Mouse (Mus musculus) left cerebral cortex, postnatal 36 days (tissue): ENCODE measurements at regions not wholly inside any gene's neighbourhood (a gene's known extent, or its start where the extent isn't known, plus 50 kb on each side); places are given as distances from the start of the nearest gene placed in this dataset.

ENCODE experiments used
- DNase-seq, 2 experiments: peaks; one replicate each; pipeline ENCODE4 v3.0.0; 2021 to 2022; ENCODE audit warnings: low spot score in 2 of 2, mixed read lengths in 1 of 2
- intact Hi-C: fragments of 180-260 bp; cut with DNase I; formaldehyde crosslinking; loops from one replicate; pipeline ENCODE4 v1.15.1; 2025

DNA sequence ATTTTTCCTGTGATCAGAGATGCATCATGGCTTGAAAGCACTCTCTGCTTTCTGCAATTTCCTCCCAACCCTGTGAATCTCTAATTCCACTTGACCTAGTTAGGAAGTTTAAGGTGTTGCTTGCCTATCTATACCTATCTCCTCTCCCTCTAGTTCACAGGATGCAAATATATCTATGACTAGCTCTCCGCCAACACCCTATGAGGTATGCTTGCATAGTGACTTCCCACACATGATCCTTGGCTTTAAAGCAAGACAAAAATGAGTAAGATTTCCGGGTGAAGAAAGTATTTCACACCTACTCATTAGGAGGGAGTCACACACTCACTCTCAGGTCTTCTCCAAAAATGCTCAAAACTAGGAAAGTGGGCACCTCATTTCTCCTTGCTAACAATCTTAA is 169.6 kb upstream of the Tas2r134 start:
- intact Hi-C loops = no loop called here
- no peak for DNase-seq

DNA sequence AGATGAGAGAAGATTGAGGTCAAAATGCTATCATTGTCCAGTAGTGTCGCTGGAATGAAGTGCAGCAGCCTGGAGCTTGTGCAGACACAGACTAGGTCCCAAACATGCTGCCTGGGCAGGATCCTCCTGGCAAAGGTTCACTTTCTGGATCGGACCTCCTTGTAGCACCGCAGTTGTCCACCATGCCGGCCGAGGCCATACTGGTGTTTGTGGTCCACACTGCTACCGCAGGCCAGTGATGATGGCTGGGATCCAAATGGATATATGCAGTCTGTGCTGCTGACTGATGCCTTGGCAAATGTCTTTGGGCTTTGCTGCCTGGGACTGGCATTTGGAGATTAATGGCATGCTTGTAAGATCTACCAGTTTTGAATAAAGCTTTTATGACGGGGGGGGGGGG is 174.5 kb upstream of the Tas2r134 start:
- intact Hi-C loops = no loop called here
- DNase-seq = no peak

DNA sequence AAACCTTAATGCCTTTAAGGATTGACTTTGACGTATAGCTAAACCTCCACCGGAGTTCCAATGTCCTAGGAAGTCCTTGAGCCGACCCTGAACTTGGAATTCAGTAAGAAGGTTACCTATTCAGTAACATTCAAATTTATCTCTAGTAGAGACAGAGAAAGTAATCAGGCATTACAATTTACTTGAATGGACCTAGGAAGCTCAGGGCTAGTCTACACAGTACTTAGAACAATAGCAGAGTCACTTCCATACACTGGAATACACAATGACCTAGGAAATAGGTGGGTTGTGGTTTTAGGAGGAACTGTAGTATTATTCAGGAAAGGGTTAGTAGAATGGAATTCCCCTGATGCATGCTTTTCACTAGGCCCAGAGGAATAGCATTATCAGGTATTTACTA is 179.2 kb upstream of the Tas2r134 start:
- DNase-seq = no peak
- intact Hi-C loops = no loop called here

DNA sequence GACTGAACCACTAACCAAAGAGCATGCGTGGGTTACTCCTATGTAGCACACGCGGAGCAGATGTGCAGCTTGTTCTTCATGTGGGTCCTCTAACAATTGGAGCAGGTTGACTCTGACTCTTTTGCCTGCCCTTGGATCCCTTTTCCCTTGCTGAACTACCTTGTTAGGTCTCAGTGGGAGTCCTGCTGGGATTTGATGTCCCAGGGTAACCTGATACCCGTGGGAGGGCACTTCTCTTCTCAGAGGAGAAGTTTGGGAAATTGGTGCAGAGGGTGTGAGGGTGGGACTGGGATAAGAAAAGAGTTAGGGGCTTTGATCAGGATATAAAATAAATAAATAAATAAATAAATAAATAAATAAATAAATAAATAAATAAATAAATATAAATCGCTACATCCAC is 179.7 kb upstream of the Tas2r134 start:
- no peak for DNase-seq
- intact Hi-C loops = no loop called here

DNA sequence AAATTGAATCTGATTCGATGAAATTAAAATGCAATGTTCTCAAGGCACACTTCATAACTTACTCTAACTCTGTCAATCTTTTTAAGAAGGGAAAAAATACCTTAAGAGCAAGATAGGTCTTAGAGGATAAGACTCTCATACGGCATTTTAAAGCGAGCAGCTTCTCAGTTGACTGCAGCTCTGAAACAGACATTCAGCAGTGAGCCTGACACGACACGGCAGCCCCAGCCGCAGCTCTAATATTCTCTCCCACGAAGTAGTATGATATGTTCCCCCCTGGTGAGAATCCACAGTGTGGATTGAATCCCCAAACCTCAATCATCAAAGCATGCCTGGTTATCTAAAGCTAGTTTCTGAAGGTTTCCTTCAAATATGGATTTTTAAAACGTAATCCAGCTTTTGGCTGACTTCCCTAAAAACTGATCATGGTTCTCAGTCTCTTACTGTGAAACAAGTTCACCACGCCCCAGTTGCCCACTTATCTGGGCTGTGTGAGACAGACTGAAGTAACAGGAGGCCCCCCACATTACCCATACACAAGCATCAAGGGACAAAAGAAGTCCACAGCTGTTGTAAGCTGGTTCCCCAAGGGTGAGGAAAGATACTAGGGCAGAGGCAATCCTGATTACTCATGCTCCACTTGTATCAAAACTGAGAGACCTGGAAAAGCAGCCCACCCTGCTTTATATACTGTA is 182.8 kb upstream of the Tas2r134 start:
- no peak for DNase-seq
- intact Hi-C loops = no loop called here

DNA sequence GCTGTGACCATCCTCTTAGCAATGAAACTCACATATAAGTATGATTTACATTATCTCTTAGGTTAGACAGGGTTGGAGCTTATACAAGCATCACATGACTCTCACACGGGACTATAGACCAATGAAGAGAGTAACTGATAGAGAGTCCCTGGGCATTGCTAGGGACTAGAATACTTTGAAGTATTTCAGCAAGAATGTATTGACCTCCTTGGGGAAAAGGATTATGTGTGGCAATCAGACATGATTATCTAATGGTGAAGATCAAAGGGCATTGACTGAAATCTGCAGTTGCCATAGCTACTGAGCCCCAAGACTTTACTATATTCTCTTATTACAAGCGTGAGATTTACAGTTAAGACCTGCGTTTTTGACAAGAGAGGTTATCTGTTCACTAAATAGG is 183.4 kb upstream of the Tas2r134 start:
- intact Hi-C loops = no loop called here
- no peak for DNase-seq

DNA sequence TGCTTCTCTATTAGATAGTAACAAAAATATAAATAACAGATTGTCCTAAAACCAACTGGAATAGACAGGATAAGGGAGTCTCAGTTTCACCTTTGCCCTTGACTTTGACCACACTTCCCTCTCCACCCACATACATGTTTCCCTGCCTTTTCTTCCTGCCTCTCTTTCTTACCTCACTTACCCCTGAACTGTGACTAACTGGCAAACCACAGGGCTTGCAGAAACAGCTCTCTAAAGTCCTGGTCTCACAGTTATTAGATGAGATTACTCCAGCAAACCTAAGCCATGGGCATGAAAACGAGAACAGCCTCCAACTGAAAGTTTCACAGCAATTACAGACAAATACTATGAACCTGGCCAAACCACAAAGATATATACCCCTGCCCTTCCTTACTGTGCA is 188.3 kb upstream of the Tas2r134 start:
- intact Hi-C loops = no loop called here
- DNase-seq = no peak

DNA sequence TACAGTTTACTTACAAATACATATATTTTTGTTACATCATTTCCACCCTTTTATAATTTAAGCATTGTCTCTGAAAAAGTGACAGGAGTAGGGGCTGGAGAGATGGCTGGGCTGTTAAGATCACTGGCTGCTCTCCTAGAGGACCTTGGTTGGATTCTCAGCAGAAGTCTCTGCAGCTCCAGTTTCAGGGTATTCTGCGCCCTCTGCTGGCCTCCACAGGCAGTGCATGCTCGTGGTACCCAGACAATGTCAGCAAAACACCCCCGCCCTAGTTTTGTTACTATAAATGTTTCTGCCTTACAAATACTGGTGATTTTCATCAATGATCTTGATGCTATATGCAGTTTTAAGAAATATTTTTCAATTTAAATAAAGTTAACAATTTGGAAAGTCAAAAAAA is 190.7 kb upstream of the Tas2r134 start:
- intact Hi-C loops = no loop called here
- no peak for DNase-seq

DNA sequence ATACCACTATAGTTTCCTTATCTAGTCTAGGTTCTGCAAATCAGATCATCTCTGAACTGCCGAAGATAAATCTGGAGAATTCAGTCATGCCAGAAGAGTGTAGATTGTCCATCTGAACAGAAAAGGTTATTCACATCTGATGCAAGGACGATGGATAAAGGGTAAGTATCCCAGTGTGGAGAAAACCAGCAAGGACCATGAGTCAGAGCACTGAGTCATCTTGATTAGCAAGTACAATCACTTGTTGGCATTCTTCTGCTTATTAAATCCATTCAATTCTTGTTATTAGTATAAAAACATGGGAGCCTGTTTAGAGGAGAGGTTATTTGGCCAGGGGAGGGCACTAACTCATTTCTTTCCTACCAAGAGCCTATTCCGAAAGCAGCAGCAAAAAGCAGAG is 195.7 kb upstream of the Tas2r134 start:
- intact Hi-C loops = no loop called here
- DNase-seq = no peak

DNA sequence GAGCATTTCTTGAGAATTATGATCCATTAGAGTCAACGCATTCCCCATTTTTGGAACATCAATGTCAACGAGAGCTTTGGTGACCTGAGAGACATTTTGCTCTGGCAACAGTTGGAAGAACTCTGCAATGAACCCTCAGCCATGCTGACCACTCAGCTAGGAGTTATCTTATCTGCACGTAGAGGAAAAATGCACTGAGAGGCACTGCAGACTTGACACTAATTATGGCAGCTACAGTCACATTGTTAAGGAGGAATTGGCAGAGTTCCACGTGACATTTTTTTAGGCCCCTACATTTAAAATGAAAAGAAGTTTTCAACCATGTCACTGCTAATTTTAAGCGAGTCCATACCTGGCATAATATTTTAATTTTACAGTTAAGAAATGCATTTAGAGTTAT is 197.6 kb upstream of the Tas2r134 start:
- intact Hi-C loops = no loop called here
- DNase-seq = no peak

DNA sequence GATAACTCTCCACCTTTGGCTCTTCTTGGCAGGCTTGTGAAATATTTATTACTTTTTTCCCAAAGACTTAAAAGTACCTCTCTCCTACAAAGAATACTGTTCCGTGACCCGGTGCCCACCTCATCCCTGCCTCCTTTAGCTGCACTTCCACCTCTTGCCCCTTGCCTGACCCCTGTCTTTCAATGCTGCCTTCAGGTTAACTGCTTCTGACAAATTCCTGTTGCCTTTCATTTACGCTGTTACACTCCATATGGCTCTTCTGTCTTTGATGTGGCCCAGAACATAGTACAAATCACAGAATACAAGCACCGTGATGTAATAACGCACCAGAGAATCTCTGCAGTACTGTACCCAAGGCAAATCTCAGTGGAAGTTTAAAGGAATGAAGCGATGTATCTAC is 204.9 kb upstream of the Tas2r134 start:
- no peak for DNase-seq
- intact Hi-C loops = no loop called here

DNA sequence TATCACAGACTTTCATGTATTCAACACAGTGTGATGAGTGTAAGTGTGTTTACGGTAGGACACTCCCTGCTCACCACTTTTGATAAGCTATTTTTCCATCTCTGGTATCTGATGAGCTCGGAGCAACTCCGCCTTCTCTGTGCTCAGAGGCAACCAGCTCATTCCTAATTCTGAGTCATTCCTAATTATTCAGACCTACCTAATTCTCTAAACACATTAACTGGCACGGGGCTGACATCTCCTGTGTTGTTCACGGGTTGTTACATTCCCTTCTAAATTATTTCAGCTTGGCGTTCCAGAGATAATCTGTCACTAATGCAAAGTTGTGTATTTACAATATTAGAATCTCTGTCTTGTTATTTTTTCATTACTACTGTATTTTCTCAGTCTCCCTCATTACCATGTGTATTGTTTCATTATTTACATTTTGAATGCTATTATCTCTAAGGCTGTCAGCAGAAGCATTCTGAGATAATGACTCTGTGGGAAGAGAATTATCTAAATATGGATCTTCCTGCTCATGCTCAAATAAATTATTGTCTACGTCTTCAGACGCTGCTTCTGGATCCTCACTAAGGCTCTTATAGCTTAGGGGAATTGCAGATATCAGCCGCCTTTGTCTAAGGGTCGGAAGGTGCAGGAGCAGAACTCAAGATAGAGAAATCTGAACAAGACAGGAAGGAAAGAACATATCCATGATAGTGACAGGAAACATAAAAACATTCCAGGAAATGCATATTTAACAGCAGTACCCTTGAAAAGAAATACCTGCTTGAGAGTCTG is 209.2 kb upstream of the Tas2r134 start:
- intact Hi-C loops = no loop called here
- DNase-seq = no peak

DNA sequence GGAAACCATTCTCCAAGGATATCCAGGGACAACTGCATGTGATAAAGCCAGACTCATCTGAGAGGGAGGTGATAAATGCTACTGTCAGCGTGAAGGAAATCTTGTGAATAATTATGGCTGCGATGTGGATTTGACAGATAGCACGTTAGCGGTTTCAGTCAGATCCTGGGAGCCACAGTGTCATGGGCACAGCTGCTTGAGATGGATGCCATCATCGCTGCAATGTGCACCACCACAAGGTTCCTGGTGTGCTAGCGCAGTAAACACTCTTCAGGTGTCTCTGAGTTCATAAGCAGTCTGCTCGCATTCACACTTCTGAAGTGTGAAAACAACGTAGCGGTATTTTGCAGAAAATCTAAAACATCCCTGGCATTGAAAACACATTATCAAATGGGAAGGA is 238.9 kb upstream of the Tas2r134 start:
- DNase-seq = no peak
- intact Hi-C loops = no loop called here

DNA sequence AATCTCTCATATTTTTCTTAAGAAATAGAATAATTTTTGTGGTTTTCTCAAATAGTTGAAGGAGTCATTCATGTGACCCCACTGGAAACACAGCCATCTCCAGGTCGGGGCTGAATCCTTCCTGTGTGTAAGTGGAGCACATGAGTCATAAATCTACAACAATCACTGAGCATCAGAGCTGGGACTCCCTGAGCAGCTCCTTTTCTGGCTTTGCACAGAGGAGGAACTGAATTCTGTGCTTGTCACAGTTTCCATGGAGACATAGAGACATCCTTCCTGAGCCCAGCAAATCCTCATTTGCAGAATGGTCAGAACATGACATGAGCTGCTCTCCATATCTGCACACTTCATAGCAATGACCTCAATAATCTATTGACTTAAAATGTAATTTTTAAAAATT is 238.2 kb upstream of the Rnd3 start:
- no peak for DNase-seq
- intact Hi-C loops = no loop called here

DNA sequence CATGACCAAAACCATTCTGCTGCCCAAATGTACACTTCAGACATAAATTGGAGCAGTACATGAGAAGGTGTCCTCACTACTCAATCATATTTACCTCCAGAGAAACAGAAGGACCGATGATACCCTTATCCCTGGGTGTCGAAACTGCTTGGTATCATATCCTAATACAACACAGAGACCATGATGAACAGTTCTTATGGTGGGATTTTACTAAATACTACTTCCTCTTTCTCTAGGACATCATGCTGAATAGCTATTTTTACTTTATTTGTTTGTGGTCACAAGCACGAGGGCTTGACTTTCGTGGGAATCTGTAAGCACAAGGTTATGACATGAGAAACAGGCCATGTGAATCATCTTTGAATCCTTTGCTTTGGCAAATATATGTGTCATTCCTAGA is 227.7 kb upstream of the Rnd3 start:
- intact Hi-C loops = no loop called here
- no peak for DNase-seq

DNA sequence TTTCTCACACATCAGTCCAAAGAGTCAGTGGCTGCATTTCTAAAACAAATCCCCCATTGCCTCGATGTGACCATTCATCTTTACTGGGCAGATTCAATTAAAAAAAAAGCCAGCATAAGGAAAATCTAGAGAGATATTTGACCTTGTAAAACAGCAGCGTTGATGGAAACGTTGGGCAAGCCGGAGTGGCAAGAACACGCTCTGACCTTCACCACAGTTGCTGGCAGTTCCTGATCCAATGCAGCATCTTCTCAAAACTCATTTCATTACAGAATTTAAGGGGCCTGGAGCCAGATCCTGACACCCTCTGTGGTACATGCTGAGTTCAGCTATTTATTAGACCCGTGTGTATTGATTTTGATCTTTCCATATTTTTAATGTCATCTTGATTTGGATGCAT is 225.7 kb upstream of the Rnd3 start:
- DNase-seq = no peak
- intact Hi-C loops = no loop called here

DNA sequence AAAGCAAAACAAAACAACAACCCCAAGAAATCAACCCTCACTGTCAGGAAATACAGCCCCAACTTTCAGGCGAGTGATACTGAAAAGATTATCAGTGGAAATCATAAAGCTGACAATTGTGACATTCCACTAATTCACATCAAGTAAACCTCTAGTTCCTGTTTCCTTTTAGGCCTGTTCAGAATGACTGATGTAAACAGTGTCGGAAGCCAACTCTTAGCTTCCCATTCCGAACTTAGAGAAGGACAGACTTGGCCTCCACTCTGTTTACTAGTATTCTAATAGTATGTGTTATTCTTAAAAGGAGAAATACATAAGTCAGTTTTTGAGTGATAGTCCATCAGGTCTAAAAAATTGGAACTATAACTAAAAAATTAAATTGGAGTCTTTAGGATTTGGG is 223.9 kb upstream of the Rnd3 start:
- intact Hi-C loops = no loop called here
- DNase-seq = no peak

DNA sequence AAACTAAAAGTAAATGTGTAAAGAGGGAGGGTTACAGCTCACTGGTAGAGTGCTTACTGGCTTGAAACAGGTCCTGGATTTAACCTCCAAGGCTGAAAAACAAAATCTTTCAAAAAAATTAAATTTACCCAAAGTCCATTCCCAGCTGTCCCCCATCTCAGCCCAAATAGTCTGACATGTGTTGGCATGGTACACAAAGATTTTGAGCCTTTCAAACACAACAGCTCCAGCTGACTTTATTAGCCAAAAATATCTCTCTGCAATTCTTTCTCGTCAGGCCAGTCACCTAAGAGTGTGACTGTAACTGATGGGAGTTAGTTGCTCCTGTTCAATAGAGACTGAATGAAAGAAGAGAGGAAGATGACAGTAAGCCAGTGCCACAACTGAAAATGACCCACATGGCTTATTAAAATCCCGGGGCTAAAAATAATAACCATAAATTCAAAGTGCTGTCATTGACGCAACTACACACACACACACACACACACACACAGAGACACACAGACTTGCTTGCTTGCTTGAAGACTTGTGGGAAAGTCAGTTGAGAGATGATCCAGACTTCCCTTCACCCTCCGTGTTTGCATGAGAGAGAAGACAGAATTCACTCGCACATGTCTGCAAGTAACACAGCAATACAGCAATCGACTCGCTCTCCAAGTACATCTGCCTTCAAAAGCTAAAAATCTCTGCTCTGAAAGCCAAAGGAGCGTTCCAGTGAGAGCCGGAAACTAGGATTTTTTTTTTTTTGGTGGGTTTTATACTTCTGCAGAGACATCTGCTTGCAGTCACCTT is 214.1 kb upstream of the Rnd3 start:
- DNase-seq = no peak
- intact Hi-C loops = no loop called here

DNA sequence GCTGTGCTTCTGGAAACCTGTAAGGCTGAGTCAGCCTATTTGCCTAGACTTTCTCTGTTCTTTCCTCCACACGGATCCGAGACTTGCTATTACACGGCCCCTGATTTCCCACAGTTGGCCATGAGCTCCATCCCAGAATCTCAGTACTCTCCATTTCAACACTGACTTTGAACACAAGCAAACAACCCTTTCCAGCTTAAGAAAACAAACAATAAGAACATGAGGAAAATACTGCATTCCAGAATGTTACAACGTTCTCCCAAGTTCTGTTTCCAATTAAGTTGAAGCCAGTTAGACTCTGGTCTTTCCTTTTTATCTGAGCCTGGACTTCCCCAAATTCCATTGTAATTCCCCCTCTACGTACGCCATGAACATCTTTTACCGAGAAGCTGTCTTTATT is 206.4 kb upstream of the Rnd3 start:
- intact Hi-C loops = no loop called here
- DNase-seq = no peak

DNA sequence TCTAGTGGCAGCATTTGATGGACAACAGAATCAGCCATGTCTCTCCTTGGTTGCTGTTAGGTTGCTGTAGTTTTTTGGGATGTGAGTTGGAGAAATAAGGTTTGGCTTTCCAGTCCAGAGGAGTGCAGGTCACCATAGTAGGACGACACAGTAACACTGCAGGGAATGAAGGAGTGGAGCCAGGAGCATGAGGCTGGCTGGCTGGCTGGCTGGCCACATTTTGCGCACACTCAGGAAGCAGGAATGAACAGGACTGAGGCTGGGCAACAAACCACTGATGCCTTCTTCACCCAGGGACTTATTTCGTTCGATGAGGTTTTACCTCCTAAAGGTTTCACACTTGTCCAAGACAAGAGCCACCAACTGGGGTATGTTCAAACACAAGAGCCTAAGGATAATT is 205.9 kb upstream of the Rnd3 start:
- no peak for DNase-seq
- intact Hi-C loops = no loop called here

DNA sequence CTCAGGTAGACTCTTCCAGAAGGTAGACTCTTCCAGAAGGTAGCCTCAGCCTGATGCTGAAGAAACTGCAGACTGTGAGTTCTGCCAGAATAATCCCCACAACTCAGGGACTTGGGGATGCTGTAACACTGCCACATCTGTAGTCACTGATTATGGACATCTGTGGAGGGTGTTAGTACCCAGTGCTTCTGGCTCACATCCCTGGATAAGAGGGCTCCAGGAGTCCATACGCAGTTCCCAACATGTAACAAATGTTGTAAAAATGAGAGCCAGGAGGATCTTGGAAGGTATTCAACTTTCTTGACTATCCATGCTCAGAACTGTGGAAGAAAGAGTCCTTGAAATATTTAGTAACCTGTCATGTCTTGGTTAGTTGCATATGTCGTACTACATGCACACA is 200.7 kb upstream of the Rnd3 start:
- DNase-seq = no peak
- intact Hi-C loops = no loop called here
